Mouse (Mus musculus) liver, embryonic 16.5 days (tissue): ENCODE measurements around the gene Il2rg. TPM values are rescaled to one million over a fixed set of nuclear protein-coding genes. Genes with fewer than 3 reads are reported as not detected.

Experiments used
- ATAC-seq: fragments of 200-750 bp; cut with Nextera tagmentation; 2 replicates; pipeline ENCODE4 v1.8.0; 2017; ENCODE audit warnings: low read depth, mild to moderate bottlenecking, moderate number of reproducible peaks, moderate library complexity
- H3K27ac ChIP-seq: fragments of 300-500 bp; sonication (generic); 2 replicates; pipeline ENCODE4 v1.5.1; 2014; ENCODE audit warnings: mild to moderate bottlenecking, low read length
- H3K27me3 ChIP-seq: fragments of 300-500 bp; sonication (generic); 2 replicates; pipeline ENCODE4 v1.6.1; 2014; ENCODE audit warnings: low read depth, low read length, mixed read lengths; ENCODE audit not compliant: control insufficient read depth, insufficient read depth
- H3K36me3 ChIP-seq: fragments of 300-500 bp; sonication (generic); 2 replicates; pipeline ENCODE4 v1.6.1; 2014; ENCODE audit warnings: mild to moderate bottlenecking; ENCODE audit not compliant: control insufficient read depth, insufficient read depth
- H3K4me1 ChIP-seq: fragments of 300-500 bp; sonication (generic); 2 replicates; pipeline ENCODE4 v1.6.1; 2014; ENCODE audit warnings: low read depth, low read length, mixed read lengths; ENCODE audit not compliant: control insufficient read depth
- H3K4me2 ChIP-seq: fragments of 300-500 bp; sonication (generic); 2 replicates; pipeline ENCODE4 v1.6.1; 2014; ENCODE audit warnings: low read depth, low read length, mixed read lengths
- H3K4me3 ChIP-seq: fragments of 300-500 bp; sonication (generic); 2 replicates; pipeline ENCODE4 v1.5.1; 2014; ENCODE audit warnings: low read depth, mild to moderate bottlenecking, low read length
- H3K9ac ChIP-seq: fragments of 300-500 bp; sonication (generic); 2 replicates; pipeline ENCODE4 v1.6.1; 2014; ENCODE audit warnings: low read depth, low read length
- H3K9me3 ChIP-seq: fragments of 300-500 bp; sonication (generic); replicated peaks from 2 replicates; pipeline ENCODE4 v1.6.1; 2016; ENCODE audit warnings: low read length; ENCODE audit not compliant: control insufficient read depth
- WGBS: fragments of 180-500 bp; shearing (Covaris S2); extraction: QIAGEN DNeasy Blood & Tissue Kit; methylation state at CpG from one replicate; pipeline ENCODE4 v1.1.7; 2014; ENCODE audit not compliant: insufficient replicate concordance; 5-methylcytosine and 5-hydroxymethylcytosine counted together
- polyA plus RNA-seq: library from polyadenylated mRNA; unstranded; fragments of >200 nt; fragmentation: Nextera tagmentation; extraction: Ambion mirVana; gene quantifications from 2 replicates; pipeline ENCODE4 v1.2.1, GENCODE M21; 2015

Gene Il2rg
- polyA plus RNA-seq, 1 experiment from 2014 or later, result 8.2 TPM

GRCm38 (mm10) chrX:101273410-101273809 lies 5.4 kb upstream of the Il2rg start:
- H3K4me1 ChIP-seq, result peaks cover 7% of the 10 kb centered on the region
- H3K4me3 ChIP-seq, result peak overlapping the region; percentile 69
- peaks cover 9% of the 10 kb centered on the region for H3K36me3 ChIP-seq
- no peak for ATAC-seq
- no peak overlapping the region for H3K27ac ChIP-seq
- no peaks in the 10 kb centered on the region for H3K27me3 ChIP-seq
- 32% methylated on average over 6 of the region's 6 CpGs for WGBS
- H3K4me2 ChIP-seq, result peak overlapping the region; percentile 59
- peak overlapping the region; percentile 47 for H3K9ac ChIP-seq
- H3K9me3 ChIP-seq, result no peaks in the 10 kb centered on the region

- Histone ChIP-seq H3K27me3 (no peaks in the 10 kb centered on the region; the same call in 1 of the 2 replicates), H3K27ac (no peak within 1 kb of the TSS), H3K9me3 (no peaks in the 10 kb centered on the region), H3K4me2 (no peak within 1 kb of the TSS), H3K36me3 (no peaks in the 10 kb centered on the region), H3K4me1 (peaks cover 3% of the 10 kb centered on the region), H3K4me3 (peak within 1 kb of the TSS; percentile 21; the same call in 1 of the 2 replicates), H3K9ac (no peak within 1 kb of the TSS)
- no peak for ATAC-seq
- WGBS, result 27% methylated on average over 3 of the region's 3 CpGs
These were observed 685 bp upstream of the Il2rg start, which contains the start of gene Gm20489 for GRCm38 (mm10) chrX:101268755-101269124. Gene Gm20489, minus strand, starts transcription at chrX:101269023.

- Histone ChIP-seq H3K4me3 (no peak overlapping the region), H3K27ac (no peak overlapping the region), H3K9ac (no peak overlapping the region), H3K9me3 (no peaks in the 10 kb centered on the region), H3K27me3 (no peaks in the 10 kb centered on the region; the same call in 1 of the 2 replicates), H3K36me3 (no peaks in the 10 kb centered on the region), H3K4me1 (no peaks in the 10 kb centered on the region; the same call in 1 of the 2 replicates), H3K4me2 (no peak overlapping the region)
- ATAC-seq, result no peak
- 79% methylated on average over 6 of the region's 6 CpGs for WGBS
These were observed 1.4 kb downstream of the Il2rg start for GRCm38 (mm10) chrX:101266631-101267030.

GRCm38 (mm10) chrX:101263892-101264291 lies 4.2 kb downstream of the Il2rg start, which contains the start of gene Gm614:
Gene Gm614, minus strand, starts transcription at chrX:101263992.
- H3K27ac ChIP-seq, result no peak within 1 kb of the TSS
- H3K36me3 ChIP-seq, result peaks cover 3% of the 10 kb centered on the region
- 33% methylated on average over 1 of the region's 1 CpGs for WGBS
- no peaks in the 10 kb centered on the region; the same call in 1 of the 2 replicates for H3K27me3 ChIP-seq
- H3K4me2 ChIP-seq, result no peak within 1 kb of the TSS
- no peak for ATAC-seq
- peaks cover 2% of the 10 kb centered on the region; the same call in 1 of the 2 replicates for H3K4me1 ChIP-seq
- no peaks in the 10 kb centered on the region for H3K9me3 ChIP-seq
- H3K4me3 ChIP-seq, result no peak within 1 kb of the TSS
- no peak within 1 kb of the TSS for H3K9ac ChIP-seq

GRCm38 (mm10) chrX:101260441-101261325 lies 7.4 kb downstream of the Il2rg start:
- Histone ChIP-seq H3K9me3 (no peaks in the 10 kb centered on the region), H3K36me3 (peaks cover 6% of the 10 kb centered on the region), H3K4me2 (no peak overlapping the region), H3K4me3 (no peak overlapping the region), H3K27ac (no peak overlapping the region; the same call in 1 of the 2 replicates), H3K27me3 (no peaks in the 10 kb centered on the region; the same call in 1 of the 2 replicates), H3K4me1 (peaks cover 3% of the 10 kb centered on the region), H3K9ac (no peak overlapping the region)
- ATAC-seq, result no peak
- WGBS, result 24% methylated on average over 13 of the region's 13 CpGs

- Histone ChIP-seq H3K27ac (no peak overlapping the region), H3K9ac (no peak overlapping the region), H3K4me1 (peaks cover 6% of the 10 kb centered on the region), H3K36me3 (peaks cover 6% of the 10 kb centered on the region), H3K9me3 (no peaks in the 10 kb centered on the region), H3K4me2 (no peak overlapping the region), H3K4me3 (no peak overlapping the region), H3K27me3 (no peaks in the 10 kb centered on the region)
- WGBS, result 77% methylated on average over 13 of the region's 13 CpGs
- ATAC-seq, result no peak
These were observed 11.5 kb downstream of the Il2rg start for GRCm38 (mm10) chrX:101256603-101257002.

- no peaks in the 10 kb centered on the region for H3K9me3 ChIP-seq
- peak overlapping the region; percentile 75 for H3K27ac ChIP-seq
- no peaks in the 10 kb centered on the region for H3K27me3 ChIP-seq
- H3K36me3 ChIP-seq, result peaks cover 6% of the 10 kb centered on the region
- H3K4me1 ChIP-seq, result peaks cover 3% of the 10 kb centered on the region
- H3K4me2 ChIP-seq, result peak overlapping the region; percentile 68
- 11% methylated on average over 26 of the region's 26 CpGs for WGBS
- peak; percentile 10; the same call in 1 of the 2 replicates for ATAC-seq
- peak overlapping the region; percentile 85 for H3K9ac ChIP-seq
- peak overlapping the region; percentile 72 for H3K4me3 ChIP-seq
These were observed 13.3 kb downstream of the Il2rg start for GRCm38 (mm10) chrX:101254740-101255139.

GRCm38 (mm10) chrX:101253952-101254729 lies 13.9 kb downstream of the Il2rg start, which contains the start of gene Foxo4:
Gene Foxo4, plus strand, starts transcription at chrX:101254528.
- Histone ChIP-seq H3K27ac (peak within 1 kb of the TSS; percentile 75), H3K27me3 (no peaks in the 10 kb centered on the region), H3K9me3 (no peaks in the 10 kb centered on the region), H3K9ac (peak within 1 kb of the TSS; percentile 85), H3K4me2 (peak within 1 kb of the TSS; percentile 68), H3K4me3 (peak within 1 kb of the TSS; percentile 72), H3K36me3 (peaks cover 3% of the 10 kb centered on the region; the same call in 1 of the 2 replicates), H3K4me1 (peaks cover 3% of the 10 kb centered on the region)
- ATAC-seq, result peak; percentile 93
- 17% methylated on average over 46 of the region's 47 CpGs for WGBS
